Mouse (Mus musculus) small intestine, adult 2 months (tissue): ENCODE data around the gene Nlrp6.

Source experiments
- CTCF ChIP-seq: fragments of 200-500 bp; IDR thresholded peaks from 2 replicates; pipeline ENCODE4 v1.5.1; 2012; ENCODE audit warnings: low read depth, mild to moderate bottlenecking, control low read depth, inconsistent platforms, low read length, moderate library complexity, mixed read lengths; ENCODE audit not compliant: insufficient replicate concordance, insufficient read length; ENCODE audit errors: extremely low read depth
- POLR2A ChIP-seq: fragments of 200-500 bp; IDR thresholded peaks from 2 replicates; pipeline ENCODE4 v1.6.1; 2012; ENCODE audit warnings: low read depth, mild to moderate bottlenecking, control low read depth, inconsistent platforms, low read length, moderate library complexity

GRCm38 (mm10) chr7:140975465-140975864 lies 54.8 kb downstream of the Nlrp6 start:
- TF ChIP-seq CTCF (no peak), POLR2A (no peak)
